Mouse (Mus musculus) heart, adult 11 months (tissue): Measurements from ENCODE around the gene Tspear.
A peak's percentile ranks its signal among the peaks of the same experiment; 100 is the strongest.

Source experiments
- DNase-seq: peaks from one replicate; pipeline ENCODE4 v3.0.0; 2022

Gene Tspear

DNA sequence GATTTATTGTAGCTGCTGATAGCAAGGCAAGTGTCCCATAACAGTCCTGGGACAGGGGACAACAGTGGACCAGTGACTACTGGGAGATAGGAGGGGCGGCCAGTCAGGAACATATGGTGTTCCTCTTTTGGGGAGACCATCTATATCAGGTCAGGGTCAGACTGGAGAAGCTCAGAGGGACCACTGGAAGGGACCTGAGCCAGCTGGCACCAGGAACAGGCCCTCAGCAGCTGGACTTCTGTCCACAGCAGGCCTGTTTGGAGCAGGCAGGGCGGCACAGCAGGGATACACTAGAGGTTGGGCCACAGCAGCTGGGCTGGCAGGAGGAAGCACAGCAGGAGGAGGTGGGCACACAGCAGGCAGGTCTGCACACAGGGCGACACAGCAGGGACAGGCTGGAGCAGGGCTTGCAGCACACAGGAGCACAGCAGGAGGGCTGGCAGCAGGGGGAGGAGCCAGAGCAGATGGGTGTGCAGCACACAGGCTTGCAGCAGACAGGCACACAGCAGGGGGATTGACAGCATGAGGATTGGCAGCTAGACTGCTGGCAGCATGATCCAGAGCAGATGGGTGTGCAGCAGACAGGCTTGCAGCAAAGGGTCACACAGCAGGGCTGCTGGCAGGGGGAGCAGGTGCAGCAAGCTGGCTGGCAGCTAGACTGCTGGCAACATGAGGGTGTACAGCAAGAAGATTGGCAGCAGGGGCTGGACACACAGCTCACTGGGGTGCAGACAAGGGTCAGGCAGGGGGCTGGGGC is 112.0 kb downstream of the Tspear start:
- peak; percentile 91 for DNase-seq

DNA sequence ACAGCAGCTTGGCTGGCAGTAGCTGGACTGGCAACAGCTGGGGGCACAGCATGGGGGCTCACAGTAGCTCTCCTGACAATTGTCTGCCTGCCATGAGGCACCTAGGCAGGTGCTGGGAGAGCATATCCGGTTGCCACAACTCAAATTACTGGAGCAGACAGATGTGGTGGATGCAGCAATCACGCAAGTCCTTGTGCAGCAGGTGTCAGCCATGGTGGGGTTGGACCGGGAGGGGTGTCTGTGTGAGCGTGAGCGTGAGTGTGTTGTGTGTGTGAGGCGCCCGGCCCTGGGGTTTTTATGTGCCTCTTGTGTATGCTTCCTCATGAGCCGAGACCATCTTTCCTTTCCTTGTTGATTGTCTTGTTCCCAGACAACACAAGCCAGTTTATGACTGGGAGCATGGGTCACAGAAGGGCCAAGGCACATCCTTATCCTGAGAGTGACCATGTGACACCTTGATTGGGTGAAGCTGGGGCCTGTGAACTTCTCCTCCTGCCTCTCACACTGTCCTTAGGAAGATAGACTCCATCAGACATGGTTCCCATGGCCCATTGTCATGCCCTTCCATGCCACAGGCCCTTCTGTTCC is 112.6 kb downstream of the Tspear start, which contains the start of gene Gm19668:
Gene Gm19668 (minus strand): TSS at position 213 of the 588 bp plus-strand sequence.
- peak; percentile 82 for DNase-seq

GRCm38 (mm10) chr10:77804095-77804494 is 117.7 kb downstream of the Tspear start:
- DNase-seq, result peak; percentile 17

GRCm38 (mm10) chr10:77811743-77812142 is 125.4 kb downstream of the Tspear start, which contains the start of gene Gm9507:
Gene Gm9507 (minus strand): TSS chr10:77811843.
- no peak for DNase-seq

- DNase-seq, result peak; percentile 83
Measured at GRCm38 (mm10) chr10:77814382-77814781, 128.0 kb downstream of the Tspear start, which contains the start of gene Gm2696. Gene Gm2696 (plus strand): TSS chr10:77814682.

DNA sequence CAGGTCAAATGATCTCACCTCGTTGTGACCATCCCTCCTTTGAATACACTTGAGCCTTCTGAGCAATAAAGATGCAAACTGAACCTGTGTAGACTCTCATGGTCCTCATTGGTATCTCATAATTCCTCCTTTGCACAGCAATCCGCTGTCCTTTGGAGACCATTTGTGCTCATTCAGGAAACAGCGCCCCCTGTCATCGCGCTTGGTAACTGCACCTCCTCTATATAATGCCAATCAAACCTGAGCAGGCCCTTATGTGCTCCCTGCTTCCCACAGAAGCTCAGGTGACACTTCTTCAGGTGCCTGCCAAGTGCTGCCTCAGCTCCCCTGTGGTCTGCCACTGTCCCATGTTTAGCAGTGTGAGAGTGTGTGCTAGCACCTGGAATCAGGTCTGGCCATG is 129.1 kb downstream of the Tspear start:
- no peak for DNase-seq

- no peak for DNase-seq
Measured at GRCm38 (mm10) chr10:77818523-77818922, 132.2 kb downstream of the Tspear start.

GRCm38 (mm10) chr10:77819203-77819602 is 132.8 kb downstream of the Tspear start:
- DNase-seq, result no peak

DNA sequence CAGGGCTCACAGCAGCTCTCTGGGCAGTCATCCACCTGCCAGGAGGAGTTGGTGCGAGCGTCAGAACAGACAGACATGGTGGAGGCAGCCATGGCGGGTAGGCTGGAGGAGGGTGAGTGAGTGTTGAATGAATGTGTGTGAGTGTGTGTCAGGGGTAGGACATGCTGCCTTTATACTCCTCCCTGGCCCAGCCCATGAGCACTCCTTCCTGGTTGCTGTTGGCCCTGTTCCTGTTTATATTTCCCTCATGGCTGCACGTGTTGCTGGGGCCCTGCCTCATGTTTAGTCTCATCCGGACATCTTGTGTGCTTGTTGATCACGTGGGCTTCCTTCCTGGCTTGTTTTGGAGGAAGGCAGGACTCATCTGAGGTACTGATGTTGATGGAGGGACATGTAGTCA is 140.6 kb downstream of the Tspear start, which contains the start of gene Krtap10-4:
Gene Krtap10-4 (minus strand): TSS at position 145 of the 400 bp plus-strand sequence.
- DNase-seq, result peak; percentile 91

DNA sequence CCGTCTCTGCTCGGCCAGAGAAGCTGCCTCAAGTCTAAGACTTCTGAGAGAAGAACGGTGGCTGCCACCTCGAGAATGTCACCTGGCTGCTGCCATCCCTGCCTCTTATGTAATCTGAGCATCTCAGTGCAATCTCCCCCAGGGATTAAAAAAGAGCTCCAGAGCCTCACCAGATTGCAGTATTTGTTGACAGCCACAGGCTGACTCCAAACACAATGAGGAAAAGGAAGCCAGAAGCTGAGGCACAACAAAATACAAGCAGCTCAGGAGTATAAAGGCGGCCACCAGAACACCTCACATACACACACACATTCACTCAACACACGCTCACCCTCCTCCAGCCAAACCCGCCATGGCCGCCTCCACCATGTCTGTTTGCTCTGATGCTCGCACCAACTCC is 149.3 kb downstream of the Tspear start, which contains the start of gene Krtap10-10:
Gene Krtap10-10 (plus strand): TSS at position 301 of the 400 bp plus-strand sequence.
- no peak for DNase-seq

GRCm38 (mm10) chr10:77839006-77839405 is 152.6 kb downstream of the Tspear start:
- DNase-seq, result no peak

GRCm38 (mm10) chr10:77846503-77846902 is 160.1 kb downstream of the Tspear start, which contains the start of gene Gm36176:
Gene Gm36176 (plus strand): TSS chr10:77846803.
- DNase-seq, result no peak

DNA sequence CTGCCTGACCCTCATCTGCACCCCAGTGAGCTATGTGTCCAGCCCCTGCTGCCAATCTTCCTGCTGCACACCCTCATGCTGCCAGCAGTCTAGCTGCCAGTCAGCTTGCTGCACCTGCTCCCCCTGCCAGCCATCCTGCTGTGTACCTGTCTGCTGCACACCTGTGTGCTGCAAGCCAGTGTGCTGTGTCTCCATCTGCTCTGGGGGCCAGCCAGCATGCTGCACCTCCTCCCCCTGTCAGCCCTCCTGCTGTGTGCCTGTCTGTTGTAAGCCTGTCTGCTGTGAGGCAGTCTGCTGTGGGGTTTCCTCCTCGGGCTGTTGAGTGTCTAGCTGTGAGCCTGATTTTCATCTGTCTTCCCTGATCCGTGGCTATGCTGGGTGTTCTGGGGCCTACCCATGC is 160.6 kb downstream of the Tspear start:
- no peak for DNase-seq

- DNase-seq, result no peak
Measured at GRCm38 (mm10) chr10:77847538-77847937, 161.2 kb downstream of the Tspear start.

DNA sequence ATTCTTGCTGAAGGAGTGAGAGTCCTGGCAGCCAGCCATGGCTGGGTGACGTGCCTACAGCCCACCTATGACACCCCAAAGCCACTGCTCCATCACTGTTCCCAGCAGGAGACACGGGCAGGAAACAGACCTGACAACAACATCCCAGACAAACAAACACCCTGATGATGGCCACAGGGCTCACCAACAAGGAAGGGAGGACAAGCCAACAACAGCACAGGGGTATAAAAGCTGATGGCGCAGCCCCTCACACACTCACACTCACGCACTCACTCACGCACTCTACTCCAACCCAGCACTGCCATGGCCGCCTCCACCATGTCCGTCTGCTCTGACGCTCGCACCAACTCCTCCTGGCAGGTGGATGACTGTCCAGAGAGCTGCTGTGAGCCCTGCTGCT is 166.2 kb downstream of the Tspear start, which contains the start of gene Gm10318:
Gene Gm10318 (plus strand): TSS at position 301 of the 400 bp plus-strand sequence.
- no peak for DNase-seq

- DNase-seq, result no peak
Measured at GRCm38 (mm10) chr10:77861675-77862074, 175.3 kb downstream of the Tspear start, which contains the start of gene Gm3285. Gene Gm3285 (plus strand): TSS chr10:77861975.

DNA sequence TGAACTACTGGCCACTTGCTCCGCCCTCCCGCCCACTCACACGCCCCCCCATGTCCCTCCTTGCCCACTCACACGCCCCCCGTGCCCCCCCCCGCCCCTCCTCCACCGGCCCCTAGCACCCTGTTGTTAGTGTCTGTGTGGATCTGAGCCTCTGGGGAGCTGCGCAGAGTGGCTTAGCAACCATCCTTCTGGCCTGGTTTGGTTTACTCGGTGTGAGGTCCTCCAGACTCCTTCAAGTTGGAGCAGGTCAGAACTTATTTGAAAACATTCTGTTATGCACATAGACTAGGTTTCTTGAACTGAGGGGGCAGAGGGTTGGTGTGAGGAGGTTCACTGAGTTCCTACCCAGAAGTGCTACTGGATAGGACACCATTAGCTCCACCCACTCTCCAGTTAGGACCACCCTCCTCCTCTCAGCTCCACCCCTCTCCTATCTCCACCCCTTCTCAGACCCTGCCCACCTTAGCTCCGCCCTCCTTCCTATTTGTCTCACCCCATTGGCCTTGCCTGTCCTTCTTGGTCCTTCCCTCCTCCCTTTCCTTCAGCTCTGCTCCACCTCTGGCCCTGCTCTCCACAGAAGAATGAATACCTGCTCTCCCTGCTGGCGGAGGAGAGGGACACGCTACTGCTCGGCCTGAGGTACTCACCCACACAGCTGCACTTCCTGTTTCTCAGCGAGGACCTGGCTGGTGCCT is 177.8 kb downstream of the Tspear start:
- DNase-seq, result peak; percentile 91

- DNase-seq, result no peak
Measured at GRCm38 (mm10) chr10:77864762-77865143, 178.4 kb downstream of the Tspear start.

GRCm38 (mm10) chr10:77867546-77867945 is 181.2 kb downstream of the Tspear start:
- DNase-seq, result no peak

- DNase-seq, result no peak
Measured at GRCm38 (mm10) chr10:77869651-77870050, 183.3 kb downstream of the Tspear start.

DNA sequence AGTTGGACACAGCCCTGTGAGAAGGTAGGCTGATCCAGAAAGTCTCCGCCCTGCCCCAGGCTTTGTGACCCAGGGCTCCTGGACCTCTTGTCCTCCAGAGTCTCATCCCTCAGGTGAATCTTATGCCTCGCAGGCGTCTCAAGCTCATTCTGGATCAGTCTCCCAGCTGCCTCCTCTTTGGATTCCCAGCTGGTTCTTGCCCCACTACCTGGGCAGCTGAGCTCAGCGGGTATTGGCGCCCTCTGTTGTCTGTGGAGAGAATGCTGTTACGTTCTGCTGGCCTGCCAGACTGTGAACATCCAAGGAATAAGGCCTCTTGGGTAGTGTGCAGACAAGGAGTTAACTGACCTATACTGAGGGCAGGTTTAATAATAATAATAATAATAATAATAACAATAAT is 192.6 kb downstream of the Tspear start:
- DNase-seq, result no peak

DNA sequence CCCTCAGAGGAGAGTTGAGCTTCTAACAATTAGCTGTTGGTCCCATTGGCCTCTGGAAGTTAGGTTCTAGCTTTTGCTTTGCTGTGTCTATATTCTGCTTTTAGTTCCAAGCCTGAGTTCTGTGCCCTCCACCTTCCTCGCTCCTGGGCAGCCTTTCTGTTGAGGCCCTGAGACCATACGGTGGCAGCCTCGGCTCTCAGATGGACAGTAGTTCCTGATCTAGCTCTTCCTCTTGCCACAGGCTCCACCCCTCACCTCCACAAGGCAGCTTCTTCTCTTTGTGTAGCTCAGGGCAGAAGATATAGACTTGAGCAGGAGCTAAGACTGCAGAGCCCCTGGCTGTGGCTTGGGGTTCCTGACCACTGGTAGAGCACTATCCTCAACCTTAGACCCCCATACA is 193.9 kb downstream of the Tspear start:
- no peak for DNase-seq

DNA sequence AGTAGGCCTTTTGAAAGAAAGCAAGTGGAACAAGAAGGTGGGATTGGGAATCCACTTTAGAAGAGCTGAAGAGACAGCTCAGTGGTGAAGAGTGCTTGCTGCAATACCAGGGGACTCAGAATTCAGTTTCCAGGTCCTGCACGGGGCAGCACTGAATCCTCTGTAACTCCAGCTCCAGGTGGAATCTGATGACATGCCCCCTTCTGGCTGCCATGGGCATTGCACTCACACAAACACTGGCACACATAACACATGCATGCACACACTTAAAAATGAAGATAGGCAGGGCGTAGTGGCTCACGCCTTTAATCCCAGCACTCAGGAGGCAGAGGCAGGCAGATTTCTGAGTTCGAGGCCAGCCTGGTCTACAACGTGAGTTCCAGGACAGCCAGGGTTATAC is 196.2 kb downstream of the Tspear start:
- no peak for DNase-seq
